Comparison of ENCODE assay signal across 8 mouse cellular contexts in genomic region chr19:4304251-4304821, GRCm38 (mm10). TPM values are rescaled to one million over a fixed set of nuclear protein-coding genes. Genes with fewer than 3 reads are reported as not detected.
DNase-seq lines count a peak whose midpoint lies in the region; ATAC-seq lines count a peak whose summit lies in the region.

No protein-coding gene starts in this region.

- H3K36me3 ChIP-seq in kidney, embryonic 15.5 days, result no peaks in the 10 kb centered on the region
- no peaks in the 10 kb centered on the region for H3K36me3 ChIP-seq in embryonic facial prominence, embryonic 14.5 days (ENCODE audit: control insufficient read depth, insufficient read depth, low read length)
- no peaks in the 10 kb centered on the region for H3K36me3 ChIP-seq in intestine, embryonic 16.5 days (ENCODE audit: control insufficient read depth, insufficient read depth, low read length)
- no peaks in the 10 kb centered on the region for H3K36me3 ChIP-seq in midbrain, embryonic 10.5 days

- 0 out of 2 replicates have a peak overlapping the region, but pooled peaks have one; percentile 87 for H3K27ac ChIP-seq in kidney, embryonic 15.5 days
- H3K27ac ChIP-seq in embryonic facial prominence, embryonic 14.5 days (replicated peaks; ENCODE audit: low read depth, low read length), result 0 out of 2 replicates have a peak overlapping the region, but pooled peaks have one; percentile 28
- peak overlapping the region; percentile 56 for H3K27ac ChIP-seq in intestine, embryonic 16.5 days (ENCODE audit: low read length)
- H3K27ac ChIP-seq in midbrain, embryonic 10.5 days (replicated peaks), result no peak overlapping the region

- peak overlapping the region; percentile 93 for H3K4me3 ChIP-seq in kidney, embryonic 15.5 days (replicated peaks)
- H3K4me3 ChIP-seq in embryonic facial prominence, embryonic 14.5 days (ENCODE audit: low read depth, low read length), result peak overlapping the region; percentile 95
- H3K4me3 ChIP-seq in intestine, embryonic 16.5 days (ENCODE audit: low read length), result peak overlapping the region; percentile 60
- H3K4me3 ChIP-seq in midbrain, embryonic 10.5 days, result peak overlapping the region; percentile 97

- no peak for ATAC-seq in kidney, embryonic 15.5 days (replicated peaks; ENCODE audit: low FRiP score)
- no peak for ATAC-seq in embryonic facial prominence, embryonic 14.5 days (ENCODE audit: low read depth)
- ATAC-seq in intestine, embryonic 16.5 days, result no peak
- no peak for ATAC-seq in erythroid progenitor cell, adult 5-6 weeks (replicated peaks; ENCODE audit: low FRiP score, poor library complexity, severe bottlenecking)
- no peak for ATAC-seq in inflammation-experienced regulatory T-cells, adult 6 months

- DNase-seq in kidney, adult 11 months, result no peak
- DNase-seq in embryonic facial prominence, embryonic 14.5 days (ENCODE audit: low spot score), result no peak
- no peak for DNase-seq in midbrain, embryonic 10.5 days (ENCODE audit: low spot score)
- peak; percentile 73 for DNase-seq in thymus, postnatal 14 days

- peak overlapping the region; percentile 31 for H3K9ac ChIP-seq in kidney, embryonic 15.5 days
- peak overlapping the region; percentile 98; the same call in 1 of the 2 replicates for H3K9ac ChIP-seq in embryonic facial prominence, embryonic 14.5 days (ENCODE audit: low read depth, low read length)
- H3K9ac ChIP-seq in intestine, embryonic 16.5 days (ENCODE audit: low read depth, low read length), result peak overlapping the region; percentile 83

- no peaks in the 10 kb centered on the region for H3K9me3 ChIP-seq in kidney, embryonic 15.5 days (replicated peaks)
- no peaks in the 10 kb centered on the region for H3K9me3 ChIP-seq in embryonic facial prominence, embryonic 14.5 days (ENCODE audit: control insufficient read depth, low read length)
- H3K9me3 ChIP-seq in intestine, embryonic 16.5 days (ENCODE audit: control insufficient read depth, low read length), result no peaks in the 10 kb centered on the region
- H3K9me3 ChIP-seq in midbrain, embryonic 10.5 days (replicated peaks), result no peaks in the 10 kb centered on the region

- no peaks in the 10 kb centered on the region for H3K27me3 ChIP-seq in kidney, embryonic 15.5 days
- no peaks in the 10 kb centered on the region for H3K27me3 ChIP-seq in embryonic facial prominence, embryonic 14.5 days (replicated peaks; ENCODE audit: control insufficient read depth, insufficient read depth, low read length)
- H3K27me3 ChIP-seq in intestine, embryonic 16.5 days (replicated peaks; ENCODE audit: control insufficient read depth, insufficient read depth, low read length), result no peaks in the 10 kb centered on the region
- no peaks in the 10 kb centered on the region for H3K27me3 ChIP-seq in midbrain, embryonic 10.5 days (ENCODE audit: low read depth, poor library complexity, severe bottlenecking)

- H3K4me1 ChIP-seq in kidney, embryonic 15.5 days, result peaks cover 69% of the 10 kb centered on the region
- H3K4me1 ChIP-seq in embryonic facial prominence, embryonic 14.5 days (ENCODE audit: control insufficient read depth, insufficient read depth, low read length), result peaks cover 57% of the 10 kb centered on the region
- peaks cover 57% of the 10 kb centered on the region for H3K4me1 ChIP-seq in intestine, embryonic 16.5 days (ENCODE audit: control insufficient read depth, insufficient read depth, low read length)
- H3K4me1 ChIP-seq in midbrain, embryonic 10.5 days, result peaks cover 63% of the 10 kb centered on the region

- WGBS in kidney, embryonic 15.5 days, result 70% methylated on average over 5 of the region's 5 CpGs
- 65% methylated on average over 5 of the region's 5 CpGs for WGBS in embryonic facial prominence, embryonic 14.5 days
- WGBS in intestine, embryonic 16.5 days, result 69% methylated on average over 5 of the region's 5 CpGs
- WGBS in midbrain, embryonic 10.5 days, result 83% methylated on average over 5 of the region's 5 CpGs

- peak overlapping the region; percentile 81 for H3K4me2 ChIP-seq in kidney, embryonic 15.5 days
- peak overlapping the region; percentile 84 for H3K4me2 ChIP-seq in embryonic facial prominence, embryonic 14.5 days (ENCODE audit: low read depth, low read length)
- H3K4me2 ChIP-seq in intestine, embryonic 16.5 days (ENCODE audit: low read depth, low read length), result peak overlapping the region; percentile 76

RNA-seq across cellular contexts. Expression of gene Grk2, which starts 1.7 kb away (rescaled TPM):
- polyA plus RNA-seq in kidney, embryonic 15.5 days (2015; fragmentation: Nextera tagmentation; extraction: Ambion mirVana), result 15.7 and 17.9 TPM in 2 replicates
- polyA plus RNA-seq in embryonic facial prominence, embryonic 14.5 days (2014; fragmentation: Nextera tagmentation; extraction: Ambion mirVana), result 17.0 and 18.9 TPM in 2 replicates
- polyA plus RNA-seq in intestine, embryonic 16.5 days (2015; fragmentation: Nextera tagmentation; extraction: Ambion mirVana), result 15.3 and 15.4 TPM in 2 replicates
- polyA plus RNA-seq in midbrain, embryonic 10.5 days (2016; fragmentation: Nextera tagmentation; extraction: Ambion mirVana), result 12.2 and 14.2 TPM in 2 replicates
- 71.3 and 72.8 TPM in 2 replicates for total RNA-seq in erythroid progenitor cell, adult 5-6 weeks (2015; ENCODE audit: low replicate concordance)
- total RNA-seq in erythroid progenitor cell, adult 5-6 weeks (2017; ENCODE audit: low replicate concordance), result 40.5 and 47.1 TPM in 2 replicates
- polyA plus RNA-seq in inflammation-experienced regulatory T-cells, adult 6 months (2017; shearing (Covaris generic)), result 10 to 100 TPM; 81.3 to 90.8 (median 85.9) TPM

RNA-seq across cellular contexts. Expression of gene Ankrd13d, which starts 21.4 kb away (rescaled TPM):
- polyA plus RNA-seq in kidney, embryonic 15.5 days (2015; fragmentation: Nextera tagmentation; extraction: Ambion mirVana), result 8.3 and 8.5 TPM in 2 replicates
- 7.6 and 9.0 TPM in 2 replicates for polyA plus RNA-seq in embryonic facial prominence, embryonic 14.5 days (2014; fragmentation: Nextera tagmentation; extraction: Ambion mirVana)
- polyA plus RNA-seq in intestine, embryonic 16.5 days (2015; fragmentation: Nextera tagmentation; extraction: Ambion mirVana), result 4.1 and 4.6 TPM in 2 replicates
- polyA plus RNA-seq in midbrain, embryonic 10.5 days (2016; fragmentation: Nextera tagmentation; extraction: Ambion mirVana), result 11.7 and 12.6 TPM in 2 replicates
- 0.72 and 1.3 TPM in 2 replicates for total RNA-seq in erythroid progenitor cell, adult 5-6 weeks (2015; ENCODE audit: low replicate concordance)
- total RNA-seq in erythroid progenitor cell, adult 5-6 weeks (2017; ENCODE audit: low replicate concordance), result 0.39 TPM in 1 of 2 replicates, not detected in the other
- 1 to 10 TPM in 2 of 3 experiments, under 1 TPM in 1; 0.87 to 3.0 (median 2.3) TPM for polyA plus RNA-seq in inflammation-experienced regulatory T-cells, adult 6 months (2017; shearing (Covaris generic))

RNA-seq across cellular contexts. Expression of gene Ssh3, which starts 35.4 kb away (rescaled TPM):
- polyA plus RNA-seq in kidney, embryonic 15.5 days (2015; fragmentation: Nextera tagmentation; extraction: Ambion mirVana), result 15.1 and 15.9 TPM in 2 replicates
- 16.3 and 16.6 TPM in 2 replicates for polyA plus RNA-seq in embryonic facial prominence, embryonic 14.5 days (2014; fragmentation: Nextera tagmentation; extraction: Ambion mirVana)
- polyA plus RNA-seq in intestine, embryonic 16.5 days (2015; fragmentation: Nextera tagmentation; extraction: Ambion mirVana), result 31.8 and 33.6 TPM in 2 replicates
- polyA plus RNA-seq in midbrain, embryonic 10.5 days (2016; fragmentation: Nextera tagmentation; extraction: Ambion mirVana), result 3.2 and 3.6 TPM in 2 replicates
- total RNA-seq in erythroid progenitor cell, adult 5-6 weeks (2015; ENCODE audit: low replicate concordance), result 2.2 and 16.8 TPM in 2 replicates
- total RNA-seq in erythroid progenitor cell, adult 5-6 weeks (2017; ENCODE audit: low replicate concordance), result 0.90 and 5.2 TPM in 2 replicates
- polyA plus RNA-seq in inflammation-experienced regulatory T-cells, adult 6 months (2017; shearing (Covaris generic)), result 10 to 100 TPM in 2 of 3 experiments, 1 to 10 TPM in 1; 9.6 to 14.5 (median 13.6) TPM

Comparison
In these comparisons a context has a peak if more than half of its experiments do, and no peak if none do; other contexts are left out.
1. H3K9ac ChIP-seq: peak in every context shown above with its lines; median percentile 98 in embryonic facial prominence, embryonic 14.5 days; 83 in intestine, embryonic 16.5 days; 31 in kidney, embryonic 15.5 days.